Mouse (Mus musculus) limb, embryonic 11.5 days (tissue): ENCODE data around the gene Tmem184b. TPM values are rescaled to one million over a fixed set of nuclear protein-coding genes. Genes with fewer than 3 reads are reported as not detected.

Source experiments
- ATAC-seq: fragments of 200-750 bp; cut with Nextera tagmentation; 2 replicates; pipeline ENCODE4 v1.8.0; 2017; ENCODE audit warnings: low read depth; ENCODE audit not compliant: insufficient number of reproducible peaks, low FRiP score, low TSS enrichment
- DNase-seq: peaks from one replicate; pipeline ENCODE4 v3.0.0-alpha.2; 2015; ENCODE audit warnings: low spot score
- H3K27ac ChIP-seq: fragments of 300-500 bp; sonication (generic); replicated peaks from 2 replicates; pipeline ENCODE4 v1.5.1; 2014; ENCODE audit warnings: low read depth, mild to moderate bottlenecking, low read length
- H3K27me3 ChIP-seq: fragments of 300-500 bp; sonication (generic); 2 replicates; pipeline ENCODE4 v1.6.1; 2014; ENCODE audit warnings: mild to moderate bottlenecking, low read length, mixed read lengths; ENCODE audit not compliant: control insufficient read depth, insufficient read depth
- H3K36me3 ChIP-seq: fragments of 300-500 bp; sonication (generic); 2 replicates; pipeline ENCODE4 v1.6.1; 2014; ENCODE audit warnings: mild to moderate bottlenecking, low read length, moderate library complexity, mixed read lengths; ENCODE audit not compliant: control insufficient read depth, insufficient read depth
- H3K4me1 ChIP-seq: fragments of 300-500 bp; sonication (generic); 2 replicates; pipeline ENCODE4 v1.6.1; 2014; ENCODE audit warnings: low read length, mixed read lengths; ENCODE audit not compliant: control insufficient read depth, insufficient read depth
- H3K4me2 ChIP-seq: fragments of 300-500 bp; sonication (generic); 2 replicates; pipeline ENCODE4 v1.6.1; 2014; ENCODE audit warnings: low read depth, mild to moderate bottlenecking, moderate library complexity; ENCODE audit not compliant: severe bottlenecking
- H3K4me3 ChIP-seq: fragments of 300-500 bp; sonication (generic); 2 replicates; pipeline ENCODE4 v1.5.1; 2014; ENCODE audit warnings: low read depth, low read length
- H3K9ac ChIP-seq: fragments of 300-500 bp; sonication (generic); 2 replicates; pipeline ENCODE4 v1.6.1; 2014; ENCODE audit warnings: mild to moderate bottlenecking, low read length
- H3K9me3 ChIP-seq: fragments of 300-500 bp; sonication (generic); 2 replicates; pipeline ENCODE4 v1.6.1; 2016; ENCODE audit warnings: low read length; ENCODE audit not compliant: control insufficient read depth
- WGBS: fragments of 180-500 bp; shearing (Covaris S2); extraction: QIAGEN DNeasy Blood & Tissue Kit; methylation state at CpG from one replicate; pipeline ENCODE4 v1.1.7; 2014; 5-methylcytosine and 5-hydroxymethylcytosine counted together
- polyA plus RNA-seq: library from polyadenylated mRNA; unstranded; fragments of >200 nt; fragmentation: Nextera tagmentation; extraction: Ambion mirVana; gene quantifications from 2 replicates; pipeline ENCODE4 v1.2.1, GENCODE M21; 2014

Tmem184b gene
- polyA plus RNA-seq, 1 experiment from 2014 or later: 50.4 TPM

DNA sequence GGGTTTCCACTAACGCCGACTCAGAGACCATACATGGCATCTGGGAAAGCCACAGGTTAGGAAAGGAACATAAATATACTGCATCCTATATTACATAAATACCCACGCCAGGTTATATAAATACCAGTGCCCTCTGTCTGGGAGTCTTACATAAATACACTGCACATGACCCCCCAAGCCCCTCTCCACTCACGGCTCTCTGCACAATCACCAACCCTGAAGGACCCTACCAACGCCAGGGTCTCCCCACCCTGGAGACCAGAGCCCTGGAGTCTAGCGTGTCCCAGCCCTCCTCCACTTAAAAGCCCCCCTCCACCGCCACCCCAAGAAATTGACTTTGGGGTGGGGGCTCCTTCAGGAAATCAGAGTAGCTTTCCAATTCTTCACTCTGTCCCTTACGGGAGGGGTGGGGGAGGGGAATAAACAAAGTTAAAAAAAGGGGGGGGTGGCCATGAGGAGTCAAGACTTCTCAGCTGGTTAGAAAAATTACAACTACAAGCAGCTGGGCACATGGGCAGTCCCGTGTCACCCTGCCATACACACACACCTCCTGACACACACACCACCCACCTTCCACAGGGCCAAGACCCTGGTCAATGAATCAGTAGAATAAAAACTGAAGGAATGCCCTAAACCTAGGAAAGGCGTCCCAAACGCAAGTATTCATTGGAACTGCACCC, 37.4 kb upstream of the Tmem184b start:
- peaks cover 17% of the 10 kb centered on the region for H3K4me1 ChIP-seq
- ATAC-seq: peak; percentile 18; the same call in 1 of the 2 replicates

DNA sequence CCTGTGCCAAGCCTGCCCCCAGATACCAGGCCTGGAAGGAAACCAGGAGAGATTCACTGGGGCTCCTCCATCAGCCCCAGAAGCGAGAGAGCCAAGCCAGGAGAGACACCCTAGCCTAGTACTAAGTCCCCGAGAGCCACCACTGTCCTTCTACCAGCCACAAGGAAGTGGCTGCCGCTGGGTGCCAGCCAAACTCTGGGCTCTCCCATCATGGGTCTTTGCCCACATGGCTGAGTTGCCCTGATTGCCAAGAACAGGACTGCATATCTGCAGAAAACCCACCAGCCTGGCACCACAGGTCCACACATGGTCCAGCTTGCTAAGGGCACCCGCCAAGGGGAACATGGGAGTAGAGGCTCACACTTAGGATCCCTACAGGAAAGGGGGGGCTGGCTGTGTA, 36.9 kb upstream of the Tmem184b start:
- no peaks in the 10 kb centered on the region for H3K9me3 ChIP-seq
- DNase-seq: no peak
- H3K9ac ChIP-seq: peak overlapping the region; percentile 99
- 84% methylated on average over 4 of the region's 4 CpGs for WGBS
- H3K4me3 ChIP-seq: peak overlapping the region; percentile 87
- peaks cover 6% of the 10 kb centered on the region for H3K36me3 ChIP-seq
- H3K4me1 ChIP-seq: peaks cover 17% of the 10 kb centered on the region
- H3K27me3 ChIP-seq: no peaks in the 10 kb centered on the region
- ATAC-seq: no peak
- H3K27ac ChIP-seq: no peak overlapping the region; the same call in 1 of the 2 replicates
- peak overlapping the region; percentile 83 for H3K4me2 ChIP-seq

More for the DNA sequence above, 37.4 kb upstream of the Tmem184b start:
- DNase-seq: no peak
- Histone ChIP-seq H3K9ac (peak overlapping the region; percentile 99), H3K36me3 (peaks cover 5% of the 10 kb centered on the region), H3K4me2 (peak overlapping the region; percentile 83), H3K4me3 (peak overlapping the region; percentile 87), H3K27me3 (no peaks in the 10 kb centered on the region), H3K9me3 (no peaks in the 10 kb centered on the region), H3K27ac (peak overlapping the region; percentile 96)
- 25% methylated on average over 11 of the region's 11 CpGs for WGBS

DNA sequence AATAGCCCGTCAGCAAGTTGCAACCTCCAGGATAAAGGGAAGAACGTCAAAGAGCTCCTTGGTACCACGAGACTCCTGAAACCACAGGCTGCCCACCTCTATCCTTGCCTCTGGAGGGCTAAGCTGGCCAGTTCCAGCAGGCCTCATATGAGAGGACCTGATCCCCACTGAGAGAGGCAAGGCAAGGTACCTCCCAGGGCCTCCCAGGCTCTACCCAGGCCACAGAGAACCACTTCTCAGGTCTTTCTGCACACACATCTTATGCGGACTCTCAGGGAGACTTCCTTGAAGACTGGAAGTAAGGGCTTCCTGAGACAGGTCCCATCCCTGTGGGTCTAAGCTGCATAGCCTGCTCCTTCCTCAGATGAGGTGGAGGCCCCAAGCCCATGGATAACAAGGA, 36.0 kb upstream of the Tmem184b start:
- Histone ChIP-seq H3K9ac (0 out of 2 replicates have a peak overlapping the region, but pooled peaks have one; percentile 22), H3K4me3 (peak overlapping the region; percentile 87; the same call in 1 of the 2 replicates), H3K4me2 (peak overlapping the region; percentile 83; the same call in 1 of the 2 replicates), H3K4me1 (peaks cover 17% of the 10 kb centered on the region), H3K36me3 (peaks cover 11% of the 10 kb centered on the region), H3K9me3 (no peaks in the 10 kb centered on the region), H3K27ac (no peak overlapping the region), H3K27me3 (no peaks in the 10 kb centered on the region)
- DNase-seq (no peak), ATAC-seq (no peak)
- WGBS: 83% methylated on average over 4 of the region's 4 CpGs

DNA sequence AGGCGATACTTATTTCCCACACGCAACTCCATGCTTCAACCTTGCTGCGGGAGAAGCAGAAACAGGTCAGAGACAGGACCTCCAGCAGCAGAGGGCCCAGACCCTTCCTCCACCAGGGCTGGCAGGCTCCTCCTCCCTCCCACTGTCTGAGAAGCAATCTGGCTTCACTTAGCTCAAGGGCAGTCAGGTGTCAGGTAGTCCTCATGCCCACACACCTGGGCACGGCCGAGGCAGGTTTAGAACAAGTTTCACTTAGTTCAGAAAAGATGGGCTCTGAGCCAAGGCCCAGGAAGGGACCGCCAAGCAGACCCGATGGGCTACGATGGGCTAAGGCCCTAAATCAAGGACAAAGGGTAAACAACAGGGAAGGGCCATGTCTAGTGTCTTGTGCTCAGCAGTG, 35.4 kb upstream of the Tmem184b start:
- peaks cover 15% of the 10 kb centered on the region for H3K36me3 ChIP-seq
- no peak overlapping the region for H3K4me3 ChIP-seq
- no peak for DNase-seq
- no peaks in the 10 kb centered on the region for H3K27me3 ChIP-seq
- H3K9me3 ChIP-seq: no peaks in the 10 kb centered on the region
- no peak overlapping the region for H3K27ac ChIP-seq
- H3K4me1 ChIP-seq: peaks cover 17% of the 10 kb centered on the region
- no peak for ATAC-seq
- WGBS: 75% methylated on average over 8 of the region's 8 CpGs
- no peak overlapping the region for H3K4me2 ChIP-seq
- H3K9ac ChIP-seq: no peak overlapping the region

DNA sequence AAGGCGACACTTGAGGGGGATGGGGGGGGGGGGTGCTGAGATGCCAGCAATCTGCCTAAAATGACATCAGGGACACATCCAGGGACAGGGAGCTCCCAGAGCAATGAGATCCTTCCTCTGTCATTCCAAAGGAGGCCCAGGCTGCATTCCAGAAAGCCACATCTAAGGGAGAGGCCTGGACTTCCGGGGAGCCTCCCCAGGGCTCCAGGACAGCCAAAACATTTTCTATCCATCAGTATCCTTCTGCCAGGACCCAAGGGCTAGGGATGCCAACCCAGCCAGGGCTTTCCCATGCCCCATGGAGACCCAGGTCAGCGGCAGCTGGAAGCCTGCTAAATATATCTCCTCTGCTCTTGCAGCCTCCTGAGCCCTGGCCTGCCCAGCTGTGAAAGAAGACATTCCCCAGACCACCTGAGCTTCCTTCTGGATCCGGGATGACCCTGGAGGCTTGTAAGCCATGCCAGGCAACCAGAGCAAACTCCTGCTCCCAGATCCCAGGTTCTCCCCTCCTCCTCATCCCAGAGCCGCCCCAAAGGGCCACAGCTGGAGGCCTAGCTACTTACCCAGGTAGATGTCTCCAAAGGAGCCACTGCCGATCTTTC, 34.9 kb upstream of the Tmem184b start:
- WGBS: 78% methylated on average over 6 of the region's 6 CpGs
- peaks cover 17% of the 10 kb centered on the region for H3K4me1 ChIP-seq
- no peaks in the 10 kb centered on the region for H3K27me3 ChIP-seq
- ATAC-seq (no peak), DNase-seq (no peak)
- H3K4me3 ChIP-seq: no peak overlapping the region
- peaks cover 16% of the 10 kb centered on the region for H3K36me3 ChIP-seq
- H3K9ac ChIP-seq: no peak overlapping the region
- H3K4me2 ChIP-seq: no peak overlapping the region
- H3K9me3 ChIP-seq: no peaks in the 10 kb centered on the region
- no peak overlapping the region for H3K27ac ChIP-seq

DNA sequence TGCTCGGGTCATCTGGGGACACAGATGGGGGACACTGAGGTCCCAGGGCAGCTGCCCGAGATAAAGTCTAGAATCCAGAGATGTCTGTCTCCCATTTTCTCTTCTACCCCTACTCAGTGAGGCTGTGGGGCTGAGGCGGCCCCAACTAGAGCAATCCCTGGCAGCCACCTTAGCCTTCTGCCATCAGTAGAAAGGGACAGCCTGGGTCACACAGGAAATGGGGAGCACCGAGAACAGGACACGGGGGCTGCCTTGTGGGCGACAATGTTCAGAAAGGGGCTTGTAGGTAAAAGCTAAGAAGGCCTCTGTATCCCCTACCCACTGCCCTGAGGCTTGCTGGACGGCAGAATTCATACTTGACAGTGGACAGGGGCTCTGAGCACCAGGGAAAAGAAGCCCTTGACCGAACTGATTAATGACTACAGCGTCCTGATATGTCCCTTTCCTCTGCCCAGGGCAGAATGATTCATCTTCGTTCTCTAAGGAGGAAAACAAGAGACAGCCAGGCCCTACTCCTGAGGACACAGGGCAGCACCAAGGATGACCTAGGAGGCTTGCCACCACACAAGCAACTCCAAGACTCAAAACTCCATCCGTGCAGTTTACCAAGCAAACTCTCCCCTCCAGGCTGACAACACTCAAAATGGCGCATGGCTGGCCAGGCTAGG, 34.3 kb upstream of the Tmem184b start:
- no peak for ATAC-seq
- Histone ChIP-seq H3K9ac (no peak overlapping the region), H3K4me2 (no peak overlapping the region), H3K27ac (no peak overlapping the region), H3K9me3 (no peaks in the 10 kb centered on the region), H3K27me3 (no peaks in the 10 kb centered on the region), H3K4me3 (no peak overlapping the region), H3K4me1 (peaks cover 17% of the 10 kb centered on the region), H3K36me3 (peaks cover 19% of the 10 kb centered on the region)
- no peak for DNase-seq
- 88% methylated on average over 12 of the region's 12 CpGs for WGBS

DNA sequence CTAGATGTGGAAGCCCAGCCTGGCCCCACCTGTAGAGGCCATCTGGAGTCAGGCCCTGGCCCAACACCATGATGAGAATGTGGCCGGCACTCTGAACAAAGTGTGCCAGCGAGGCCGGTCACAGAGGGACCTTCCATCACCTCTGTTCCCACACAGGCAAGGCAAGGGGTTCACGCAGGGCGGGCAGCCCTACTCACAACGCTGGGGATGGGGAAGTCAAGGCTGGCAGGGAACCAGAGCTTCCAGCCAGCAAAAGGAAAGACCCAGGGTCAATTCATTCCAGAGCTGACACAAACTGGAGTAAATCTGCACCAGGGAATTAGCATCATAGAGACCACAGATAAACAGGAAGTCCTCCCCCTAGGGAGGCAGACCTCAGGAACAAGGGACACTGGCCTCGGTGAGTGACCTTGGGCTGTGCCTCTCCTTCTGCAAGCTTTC, 33.1 kb upstream of the Tmem184b start:
- 72% methylated on average over 7 of the region's 7 CpGs for WGBS
- DNase-seq (no peak), ATAC-seq (no peak)
- Histone ChIP-seq H3K27ac (no peak overlapping the region), H3K9ac (no peak overlapping the region), H3K9me3 (no peaks in the 10 kb centered on the region), H3K4me2 (no peak overlapping the region), H3K4me1 (peaks cover 17% of the 10 kb centered on the region), H3K36me3 (peaks cover 20% of the 10 kb centered on the region), H3K4me3 (no peak overlapping the region), H3K27me3 (no peaks in the 10 kb centered on the region)

DNA sequence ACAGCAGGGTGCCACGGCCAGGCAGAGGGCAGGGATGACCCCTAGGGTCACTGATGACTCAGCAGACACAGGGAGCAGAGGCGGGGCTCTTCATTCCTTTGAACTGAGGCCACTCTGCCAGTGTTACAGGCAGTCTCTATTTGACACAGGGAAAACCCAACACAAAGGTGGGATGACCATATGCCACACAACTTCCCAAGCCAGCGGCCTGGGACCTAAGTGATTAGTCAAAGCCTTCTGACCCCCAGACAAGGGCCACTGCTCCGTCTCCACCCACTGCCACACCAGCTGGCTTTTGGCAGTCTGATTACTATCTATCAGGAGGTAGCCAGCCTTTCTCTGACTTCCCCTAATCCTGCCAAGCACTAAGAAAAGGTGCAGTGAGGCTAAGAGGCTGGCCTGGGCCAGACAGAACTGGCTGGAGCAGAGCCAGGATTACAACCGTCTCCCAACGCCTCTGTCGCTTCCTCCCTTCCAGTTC, 31.9 kb upstream of the Tmem184b start:
- Histone ChIP-seq H3K9me3 (no peaks in the 10 kb centered on the region), H3K4me2 (no peak overlapping the region), H3K36me3 (peaks cover 20% of the 10 kb centered on the region), H3K27ac (no peak overlapping the region), H3K9ac (no peak overlapping the region), H3K27me3 (no peaks in the 10 kb centered on the region), H3K4me1 (peaks cover 11% of the 10 kb centered on the region), H3K4me3 (no peak overlapping the region)
- DNase-seq (no peak), ATAC-seq (no peak)
- 61% methylated on average over 7 of the region's 7 CpGs for WGBS
